Mouse (Mus musculus) heart, embryonic 11.5 days (tissue): ENCODE results near the gene Gsx2. TPM values are rescaled to one million over a fixed set of nuclear protein-coding genes. Genes with fewer than 3 reads are reported as not detected.

Experiments used
- ATAC-seq: fragments of 200-750 bp; cut with Nextera tagmentation; replicated peaks from 2 replicates; pipeline ENCODE4 v1.8.0; 2017; ENCODE audit warnings: moderate library complexity; ENCODE audit not compliant: insufficient number of reproducible peaks, low FRiP score, low TSS enrichment
- H3K27ac ChIP-seq: fragments of 300-500 bp; sonication (generic); 2 replicates; pipeline ENCODE4 v1.5.1; 2014; ENCODE audit warnings: mild to moderate bottlenecking, low read depth, low read length
- H3K27me3 ChIP-seq: fragments of 300-500 bp; sonication (generic); 2 replicates; pipeline ENCODE4 v1.6.1; 2014; ENCODE audit warnings: mild to moderate bottlenecking, low read length, mixed read lengths; ENCODE audit not compliant: control insufficient read depth, insufficient read depth
- H3K36me3 ChIP-seq: fragments of 300-500 bp; sonication (generic); 2 replicates; pipeline ENCODE4 v1.6.1; 2014; ENCODE audit warnings: mild to moderate bottlenecking, low read length, moderate library complexity, mixed read lengths; ENCODE audit not compliant: control insufficient read depth, insufficient read depth
- H3K4me1 ChIP-seq: fragments of 300-500 bp; sonication (generic); 2 replicates; pipeline ENCODE4 v1.6.1; 2014; ENCODE audit warnings: low read length; ENCODE audit not compliant: control insufficient read depth, insufficient read depth
- H3K4me2 ChIP-seq: fragments of 300-500 bp; sonication (generic); 2 replicates; pipeline ENCODE4 v1.6.1; 2014; ENCODE audit warnings: mild to moderate bottlenecking, moderate library complexity
- H3K4me3 ChIP-seq: fragments of 300-500 bp; sonication (generic); 2 replicates; pipeline ENCODE4 v1.5.1; 2014; ENCODE audit warnings: low read depth, low read length
- H3K9ac ChIP-seq: fragments of 300-500 bp; sonication (generic); 2 replicates; pipeline ENCODE4 v1.6.1; 2014; ENCODE audit warnings: mild to moderate bottlenecking, low read depth, low read length, moderate library complexity
- H3K9me3 ChIP-seq: fragments of 300-500 bp; sonication (generic); replicated peaks from 2 replicates; pipeline ENCODE4 v1.6.1; 2016; ENCODE audit warnings: low read length; ENCODE audit not compliant: control insufficient read depth
- WGBS: fragments of 180-500 bp; shearing (Covaris S2); extraction: QIAGEN DNeasy Blood & Tissue Kit; methylation state at CpG from one replicate; pipeline ENCODE4 v1.1.7; 2014; ENCODE audit not compliant: insufficient replicate concordance; 5-methylcytosine and 5-hydroxymethylcytosine counted together
- polyA plus RNA-seq: library from polyadenylated mRNA; unstranded; fragments of >200 nt; fragmentation: Nextera tagmentation; extraction: Ambion mirVana; gene quantifications from 2 replicates; pipeline ENCODE4 v1.2.1, GENCODE M21; 2014

Gene Gsx2
- polyA plus RNA-seq, 1 experiment from 2014 or later, result not detected

- Histone ChIP-seq H3K36me3 (no peaks in the 10 kb centered on the region), H3K4me2 (no peak overlapping the region), H3K4me1 (peaks cover 14% of the 10 kb centered on the region), H3K9ac (no peak overlapping the region), H3K9me3 (no peaks in the 10 kb centered on the region), H3K27me3 (peaks cover 97% of the 10 kb centered on the region), H3K27ac (no peak overlapping the region), H3K4me3 (no peak overlapping the region)
- 32% methylated on average over 1 of the region's 1 CpGs for WGBS
- ATAC-seq, result no peak
Observed at GRCm38 (mm10) chr5:75073167-75073566, 2.2 kb upstream of the Gsx2 start.

GRCm38 (mm10) chr5:75073684-75074083 is 1.7 kb upstream of the Gsx2 start:
- Histone ChIP-seq H3K9me3 (no peaks in the 10 kb centered on the region), H3K4me2 (no peak overlapping the region), H3K27me3 (peaks cover 97% of the 10 kb centered on the region), H3K36me3 (no peaks in the 10 kb centered on the region), H3K27ac (no peak overlapping the region), H3K4me3 (no peak overlapping the region), H3K4me1 (peaks cover 14% of the 10 kb centered on the region), H3K9ac (no peak overlapping the region)
- no peak for ATAC-seq
- WGBS, result 16% methylated on average over 3 of the region's 3 CpGs

- Histone ChIP-seq H3K27ac (no peak overlapping the region), H3K4me1 (peaks cover 14% of the 10 kb centered on the region)
- 8% methylated on average over 4 of the region's 4 CpGs for WGBS
Observed at GRCm38 (mm10) chr5:75074132-75074531, 1.3 kb upstream of the Gsx2 start.

DNA sequence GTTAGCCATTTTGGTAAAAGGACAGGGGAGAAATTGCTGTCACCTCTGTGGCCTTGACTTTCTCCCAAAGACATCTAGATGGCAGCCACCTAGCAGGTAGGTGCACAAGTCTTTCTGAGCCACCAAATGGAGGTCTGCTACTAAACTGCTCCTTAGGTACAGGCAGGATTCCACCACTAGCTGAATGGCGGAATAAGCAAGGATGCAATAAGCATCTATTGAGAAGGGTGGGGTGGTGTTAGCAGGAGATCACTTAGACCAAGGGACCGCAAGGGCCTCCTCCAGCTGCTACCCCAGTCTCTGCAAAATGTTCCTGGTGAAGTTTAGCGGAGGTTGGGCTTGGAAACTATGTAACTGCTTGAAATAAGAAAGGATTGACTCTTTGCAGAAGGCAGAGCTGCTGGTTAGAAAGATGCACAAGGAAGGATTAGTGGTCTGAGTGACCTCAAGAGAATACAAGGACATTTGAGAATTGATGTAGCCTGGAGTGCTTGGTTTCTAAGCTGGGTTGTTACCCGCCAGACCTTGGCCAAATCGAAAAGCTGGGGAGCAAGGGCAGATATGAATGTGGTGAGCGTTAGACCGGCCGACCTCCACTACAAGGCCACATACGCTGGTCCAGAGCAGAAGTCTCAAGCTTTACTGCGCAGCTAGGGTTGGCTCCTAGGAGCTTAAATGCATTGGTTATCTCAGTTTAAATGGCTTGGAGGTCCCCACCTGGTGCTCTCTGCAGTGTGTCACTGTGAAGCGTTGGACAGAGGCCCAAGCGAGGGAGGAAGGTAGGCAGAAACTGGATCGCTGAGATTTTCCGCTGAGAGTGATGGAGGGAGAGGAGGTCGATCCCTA is 641 bp upstream of the Gsx2 start:
- no peak for ATAC-seq
- Histone ChIP-seq H3K9ac (no peak overlapping the region), H3K27ac (no peak overlapping the region), H3K4me2 (no peak overlapping the region), H3K9me3 (no peaks in the 10 kb centered on the region), H3K4me1 (peaks cover 14% of the 10 kb centered on the region), H3K27me3 (peaks cover 97% of the 10 kb centered on the region), H3K36me3 (no peaks in the 10 kb centered on the region), H3K4me3 (no peak overlapping the region)
- 4% methylated on average over 15 of the region's 15 CpGs for WGBS

More at GRCm38 (mm10) chr5:75074132-75074531, 1.3 kb upstream of the Gsx2 start:
- Histone ChIP-seq H3K9ac (no peak overlapping the region), H3K9me3 (no peaks in the 10 kb centered on the region), H3K36me3 (no peaks in the 10 kb centered on the region), H3K4me2 (no peak overlapping the region), H3K4me3 (no peak overlapping the region), H3K27me3 (peaks cover 97% of the 10 kb centered on the region)
- no peak for ATAC-seq

DNA sequence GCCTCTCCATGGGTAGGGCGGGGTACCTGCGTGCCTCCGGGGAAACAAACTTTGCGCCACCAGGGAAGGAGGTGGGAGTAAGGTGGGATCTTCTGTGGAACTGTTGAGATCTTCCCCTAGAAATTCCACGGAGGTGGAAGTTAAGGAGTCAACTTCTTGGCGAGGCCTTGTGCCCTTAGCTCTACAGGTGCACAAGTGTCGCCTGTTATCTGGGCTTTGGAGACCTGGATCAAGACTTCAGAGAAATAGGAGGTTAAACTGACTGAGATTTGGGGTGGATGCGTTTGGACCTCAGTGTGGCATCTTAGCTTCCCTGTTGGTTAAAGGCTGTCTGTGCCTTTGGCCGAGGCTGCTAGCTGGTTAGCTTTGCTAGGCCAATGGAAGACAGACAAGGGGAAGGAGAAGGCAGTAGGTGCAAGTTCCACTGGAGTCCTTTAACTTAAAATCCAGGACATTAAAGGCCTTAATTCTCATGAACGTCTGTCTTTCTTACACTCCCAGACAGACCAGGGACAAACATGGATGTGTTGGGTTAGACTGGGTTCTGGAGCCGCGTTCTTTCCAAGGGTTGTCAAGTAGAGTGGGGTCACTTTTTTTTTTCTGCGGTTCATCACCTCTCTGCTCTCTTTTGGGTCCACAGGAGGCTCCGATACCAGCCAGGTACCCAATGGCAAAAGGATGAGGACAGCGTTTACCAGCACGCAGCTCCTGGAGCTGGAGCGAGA is 1.1 kb downstream of the Gsx2 start:
- H3K4me2 ChIP-seq, result peak overlapping the region; percentile 55
- WGBS, result 3% methylated on average over 17 of the region's 17 CpGs
- ATAC-seq, result no peak
- peaks cover 98% of the 10 kb centered on the region for H3K27me3 ChIP-seq
- peaks cover 10% of the 10 kb centered on the region for H3K4me1 ChIP-seq
- peak overlapping the region; percentile 10; the same call in 1 of the 2 replicates for H3K4me3 ChIP-seq
- no peak overlapping the region for H3K27ac ChIP-seq
- H3K9ac ChIP-seq, result no peak overlapping the region
- no peaks in the 10 kb centered on the region for H3K9me3 ChIP-seq
- H3K36me3 ChIP-seq, result no peaks in the 10 kb centered on the region

DNA sequence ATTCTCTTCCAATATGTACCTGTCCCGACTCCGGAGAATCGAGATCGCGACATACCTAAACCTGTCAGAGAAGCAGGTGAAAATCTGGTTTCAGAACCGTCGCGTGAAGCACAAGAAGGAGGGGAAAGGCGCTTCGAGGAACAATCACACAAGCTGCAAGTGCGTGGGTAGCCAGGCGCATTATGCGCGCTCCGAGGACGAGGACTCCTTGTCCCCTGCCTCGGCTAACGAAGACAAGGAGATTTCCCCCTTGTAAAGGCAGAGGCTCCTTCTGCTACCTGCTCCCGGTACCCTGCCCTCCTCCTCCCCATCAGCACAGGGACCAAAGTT is 1.6 kb downstream of the Gsx2 start:
- Histone ChIP-seq H3K27ac (no peak overlapping the region), H3K9ac (no peak overlapping the region), H3K4me3 (no peak overlapping the region), H3K36me3 (no peaks in the 10 kb centered on the region), H3K9me3 (no peaks in the 10 kb centered on the region), H3K4me1 (peaks cover 10% of the 10 kb centered on the region), H3K4me2 (no peak overlapping the region), H3K27me3 (peaks cover 96% of the 10 kb centered on the region)
- no peak for ATAC-seq
- WGBS, result under 1% methylated on average over 19 of the region's 19 CpGs

- H3K9me3 ChIP-seq, result no peaks in the 10 kb centered on the region
- H3K9ac ChIP-seq, result no peak overlapping the region
- peaks cover 10% of the 10 kb centered on the region for H3K4me1 ChIP-seq
- ATAC-seq, result no peak
- no peak overlapping the region for H3K4me2 ChIP-seq
- H3K4me3 ChIP-seq, result no peak overlapping the region
- H3K27ac ChIP-seq, result no peak overlapping the region
- no peaks in the 10 kb centered on the region for H3K36me3 ChIP-seq
- WGBS, result under 1% methylated on average over 7 of the region's 7 CpGs
- peaks cover 93% of the 10 kb centered on the region for H3K27me3 ChIP-seq
Observed at GRCm38 (mm10) chr5:75079564-75079963, 4.2 kb downstream of the Gsx2 start.

- ATAC-seq, result no peak
- H3K4me1 ChIP-seq, result no peaks in the 10 kb centered on the region; the same call in 1 of the 2 replicates
- H3K4me2 ChIP-seq, result no peak overlapping the region
- no peaks in the 10 kb centered on the region for H3K36me3 ChIP-seq
- H3K4me3 ChIP-seq, result no peak overlapping the region
- H3K9ac ChIP-seq, result no peak overlapping the region
- WGBS, result 8% methylated on average over 6 of the region's 6 CpGs
- H3K27me3 ChIP-seq, result peaks cover 91% of the 10 kb centered on the region
- no peak overlapping the region for H3K27ac ChIP-seq
- H3K9me3 ChIP-seq, result no peaks in the 10 kb centered on the region
Observed at GRCm38 (mm10) chr5:75082439-75082838, 7.0 kb downstream of the Gsx2 start.
